Mouse (Mus musculus) liver, embryonic 14.5 days (tissue): ENCODE measurements around the gene Lmod1.

Experiments
- CTCF ChIP-seq: IDR thresholded peaks from 2 replicates; pipeline ENCODE4 v1.5.1; 2016; ENCODE audit warnings: antibody characterized with exemption, low read depth, control low read depth
- EP300 ChIP-seq: IDR thresholded peaks from 2 replicates; pipeline ENCODE4 v1.6.1; 2016; ENCODE audit warnings: antibody characterized with exemption, low read depth

DNA sequence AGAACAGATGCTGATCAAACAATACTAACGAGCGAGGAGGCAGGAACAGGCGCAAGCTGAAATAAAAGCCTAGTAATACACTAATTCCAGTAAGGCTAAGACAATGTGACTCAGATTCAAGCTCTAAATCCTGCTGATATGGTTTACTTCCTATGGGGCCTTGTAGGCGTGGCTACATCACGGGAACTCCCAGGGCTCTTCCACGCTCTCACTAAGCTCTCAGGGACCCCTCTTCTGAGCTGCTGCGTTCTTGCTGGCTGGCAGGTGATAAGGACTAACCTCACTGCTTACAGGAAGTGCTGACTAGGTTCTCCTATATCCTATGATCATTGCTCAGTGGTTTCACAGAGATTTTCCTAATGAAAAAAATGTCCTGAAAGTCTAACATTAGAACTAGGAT lies 80.7 kb downstream of the Lmod1 start:
- TF ChIP-seq EP300 (no peak), CTCF (no peak)
